Mouse (Mus musculus): ENCODE measurements around the gene Phactr3. TPM values are rescaled to one million over a fixed set of nuclear protein-coding genes. Genes with fewer than 3 reads are reported as not detected.
A peak's percentile ranks its signal among the peaks of the same experiment; 100 is the strongest.

Gene Phactr3
- total and polyA plus RNA-seq, 2 experiments from 2014 or later: 97.8 to 152 TPM

GRCm38 (mm10) chr2:178184862-178185261, 66.1 kb downstream of the Phactr3 start:
- Histone ChIP-seq H3K9me3 (ENCODE audit: low read length) (no peaks in the 10 kb centered on the region), H3K4me1 (ENCODE audit: insufficient read depth) (no peaks in the 10 kb centered on the region), H3K9ac (no peak overlapping the region), H3K27ac (ENCODE audit: low read depth, low read length) (no peak overlapping the region), H3K27me3 (ENCODE audit: insufficient read depth, low read length) (no peaks in the 10 kb centered on the region), H3K36me3 (ENCODE audit: insufficient read depth) (no peaks in the 10 kb centered on the region), H3K4me2 (ENCODE audit: low read depth) (no peak overlapping the region), H3K4me3 (ENCODE audit: low read depth, low read length) (no peak overlapping the region)
- no peak for TF ChIP-seq CTCF (IDR thresholded peaks at IDR 0.05; ENCODE audit: low read depth)
- DNase-seq (no peak), ATAC-seq (no peak; the same call in 1 of the 2 replicates)
- WGBS: 53% methylated on average over 6 of the region's 6 CpGs

- H3K4me1 ChIP-seq (ENCODE audit: insufficient read depth): no peaks in the 10 kb centered on the region
- 45% methylated on average over 2 of the region's 2 CpGs for WGBS
- no peaks in the 10 kb centered on the region for H3K36me3 ChIP-seq (ENCODE audit: insufficient read depth)
- H3K27me3 ChIP-seq (ENCODE audit: insufficient read depth, low read length): no peaks in the 10 kb centered on the region
- peak overlapping the region; percentile 40 for H3K27ac ChIP-seq (ENCODE audit: low read depth, low read length)
- no peak overlapping the region for H3K4me3 ChIP-seq (ENCODE audit: low read depth, low read length)
- H3K9ac ChIP-seq: no peak overlapping the region
- H3K4me2 ChIP-seq (ENCODE audit: low read depth): no peak overlapping the region
- peak; percentile 64; the same call in 1 of the 2 replicates for ATAC-seq
- H3K9me3 ChIP-seq (ENCODE audit: low read length): no peaks in the 10 kb centered on the region
- no peak for TF ChIP-seq CTCF (IDR thresholded peaks at IDR 0.05; ENCODE audit: low read depth)
- DNase-seq: peak; percentile 24
Observed at GRCm38 (mm10) chr2:178188988-178189387, 70.2 kb downstream of the Phactr3 start.

GRCm38 (mm10) chr2:178192881-178193280, 74.1 kb downstream of the Phactr3 start:
- DNase-seq: no peak
- H3K36me3 ChIP-seq (ENCODE audit: insufficient read depth): no peaks in the 10 kb centered on the region
- ATAC-seq: no peak
- peak overlapping the region; percentile 43; the same call in 1 of the 2 replicates for H3K27ac ChIP-seq (ENCODE audit: low read depth, low read length)
- H3K4me2 ChIP-seq (ENCODE audit: low read depth): no peak overlapping the region
- H3K9ac ChIP-seq: peak overlapping the region; percentile 11; the same call in 1 of the 2 replicates
- no peak overlapping the region for H3K4me3 ChIP-seq (ENCODE audit: low read depth, low read length)
- H3K27me3 ChIP-seq (ENCODE audit: insufficient read depth, low read length): no peaks in the 10 kb centered on the region
- TF ChIP-seq CTCF (IDR thresholded peaks at IDR 0.05; ENCODE audit: low read depth): no peak
- H3K9me3 ChIP-seq (ENCODE audit: low read length): no peaks in the 10 kb centered on the region
- H3K4me1 ChIP-seq (ENCODE audit: insufficient read depth): no peaks in the 10 kb centered on the region
- WGBS: 46% methylated on average over 9 of the region's 9 CpGs

- Histone ChIP-seq H3K4me2 (ENCODE audit: low read depth) (no peak overlapping the region), H3K4me1 (ENCODE audit: insufficient read depth) (no peaks in the 10 kb centered on the region), H3K27me3 (ENCODE audit: insufficient read depth, low read length) (no peaks in the 10 kb centered on the region), H3K27ac (ENCODE audit: low read depth, low read length) (no peak overlapping the region), H3K36me3 (ENCODE audit: insufficient read depth) (no peaks in the 10 kb centered on the region), H3K9me3 (ENCODE audit: low read length) (no peaks in the 10 kb centered on the region), H3K9ac (no peak overlapping the region), H3K4me3 (ENCODE audit: low read depth, low read length) (no peak overlapping the region)
- DNase-seq: no peak
- no peak for ATAC-seq
- no peak for TF ChIP-seq CTCF (IDR thresholded peaks at IDR 0.05; ENCODE audit: low read depth)
- WGBS: 50% methylated on average over 2 of the region's 2 CpGs
Observed at GRCm38 (mm10) chr2:178193445-178193844, 74.7 kb downstream of the Phactr3 start.

- peak; percentile 44; the same call in 1 of the 2 replicates for ATAC-seq
Observed at GRCm38 (mm10) chr2:178194908-178195307, 76.1 kb downstream of the Phactr3 start.

GRCm38 (mm10) chr2:178196038-178196437, 77.3 kb downstream of the Phactr3 start:
- no peak for DNase-seq
- WGBS: 94% methylated on average over 6 of the region's 6 CpGs
- no peak overlapping the region for H3K4me3 ChIP-seq (ENCODE audit: low read depth, low read length)
- no peak overlapping the region for H3K4me2 ChIP-seq (ENCODE audit: low read depth)
- H3K9ac ChIP-seq: no peak overlapping the region
- no peaks in the 10 kb centered on the region for H3K27me3 ChIP-seq (ENCODE audit: insufficient read depth, low read length)
- no peaks in the 10 kb centered on the region for H3K36me3 ChIP-seq (ENCODE audit: insufficient read depth)
- no peak for ATAC-seq
- TF ChIP-seq CTCF (IDR thresholded peaks at IDR 0.05; ENCODE audit: low read depth): peak; percentile 39; the same call in 1 of the 2 replicates
- no peaks in the 10 kb centered on the region for H3K4me1 ChIP-seq (ENCODE audit: insufficient read depth)
- no peak overlapping the region for H3K27ac ChIP-seq (ENCODE audit: low read depth, low read length)
- H3K9me3 ChIP-seq (ENCODE audit: low read length): no peaks in the 10 kb centered on the region

More at GRCm38 (mm10) chr2:178194908-178195307, 76.1 kb downstream of the Phactr3 start:
- no peaks in the 10 kb centered on the region for H3K36me3 ChIP-seq (ENCODE audit: insufficient read depth)
- 0 out of 2 replicates have a peak overlapping the region, but pooled peaks have one; percentile 18 for H3K9ac ChIP-seq
- DNase-seq: no peak
- no peak overlapping the region for H3K4me3 ChIP-seq (ENCODE audit: low read depth, low read length)
- no peaks in the 10 kb centered on the region for H3K27me3 ChIP-seq (ENCODE audit: insufficient read depth, low read length)
- 48% methylated on average over 5 of the region's 5 CpGs for WGBS
- H3K4me2 ChIP-seq (ENCODE audit: low read depth): no peak overlapping the region
- no peaks in the 10 kb centered on the region for H3K9me3 ChIP-seq (ENCODE audit: low read length)
- H3K4me1 ChIP-seq (ENCODE audit: insufficient read depth): no peaks in the 10 kb centered on the region
- TF ChIP-seq CTCF (IDR thresholded peaks at IDR 0.05; ENCODE audit: low read depth): no peak
- 0 out of 2 replicates have a peak overlapping the region, but pooled peaks have one; percentile 0 for H3K27ac ChIP-seq (ENCODE audit: low read depth, low read length)

- Histone ChIP-seq H3K9ac (no peak overlapping the region), H3K36me3 (ENCODE audit: insufficient read depth) (no peaks in the 10 kb centered on the region), H3K27me3 (ENCODE audit: insufficient read depth, low read length) (no peaks in the 10 kb centered on the region), H3K4me3 (ENCODE audit: low read depth, low read length) (no peak overlapping the region), H3K4me1 (ENCODE audit: insufficient read depth) (no peaks in the 10 kb centered on the region), H3K4me2 (ENCODE audit: low read depth) (no peak overlapping the region), H3K27ac (ENCODE audit: low read depth, low read length) (no peak overlapping the region), H3K9me3 (ENCODE audit: low read length) (no peaks in the 10 kb centered on the region)
- no peak for TF ChIP-seq CTCF (IDR thresholded peaks at IDR 0.05; ENCODE audit: low read depth)
- 89% methylated on average over 1 of the region's 1 CpGs for WGBS
- ATAC-seq (no peak), DNase-seq (no peak)
Observed at GRCm38 (mm10) chr2:178197542-178197941, 78.8 kb downstream of the Phactr3 start.

All from forebrain, postnatal 0 days (tissue).